Mouse (Mus musculus) kidney, embryonic 16.5 days (tissue): ENCODE measurements around the gene Unc13d. TPM values are rescaled to one million over a fixed set of nuclear protein-coding genes. Genes with fewer than 3 reads are reported as not detected.
"Not testable (repeated sequence)": the region's sequence is repeated elsewhere in the genome, so short reads cannot be mapped to it uniquely, and the experiment has no call there.

ENCODE experiments used
- ATAC-seq: fragments of 200-750 bp; cut with Nextera tagmentation; 2 replicates; pipeline ENCODE4 v1.8.0; 2017; ENCODE audit warnings: moderate TSS enrichment; ENCODE audit not compliant: low FRiP score, low TSS enrichment
- H3K27ac ChIP-seq: fragments of 300-500 bp; sonication (generic); 2 replicates; pipeline ENCODE4 v1.5.1; 2014; ENCODE audit warnings: low read length
- H3K27me3 ChIP-seq: fragments of 300-500 bp; sonication (generic); 2 replicates; pipeline ENCODE4 v1.6.1; 2014; ENCODE audit warnings: low read length, control low read depth, mixed read lengths; ENCODE audit not compliant: insufficient read depth
- H3K36me3 ChIP-seq: fragments of 300-500 bp; sonication (generic); 2 replicates; pipeline ENCODE4 v1.6.1; 2014; ENCODE audit warnings: low read length, control low read depth, mixed read lengths; ENCODE audit not compliant: insufficient read depth
- H3K4me1 ChIP-seq: fragments of 300-500 bp; sonication (generic); 2 replicates; pipeline ENCODE4 v1.6.1; 2014; ENCODE audit warnings: low read length, control low read depth, mixed read lengths; ENCODE audit not compliant: insufficient read depth
- H3K4me2 ChIP-seq: fragments of 300-500 bp; sonication (generic); replicated peaks from 2 replicates; pipeline ENCODE4 v1.6.1; 2014; ENCODE audit warnings: low read depth, low read length
- H3K4me3 ChIP-seq: fragments of 300-500 bp; sonication (generic); 2 replicates; pipeline ENCODE4 v1.5.1; 2014; ENCODE audit warnings: mild to moderate bottlenecking, low read length
- H3K9ac ChIP-seq: fragments of 300-500 bp; sonication (generic); replicated peaks from 2 replicates; pipeline ENCODE4 v1.6.1; 2014; ENCODE audit warnings: low read length
- H3K9me3 ChIP-seq: fragments of 300-500 bp; sonication (generic); 2 replicates; pipeline ENCODE4 v1.6.1; 2016; ENCODE audit warnings: low read length, control low read depth
- WGBS: fragments of 180-500 bp; shearing (Covaris S2); extraction: QIAGEN DNeasy Blood & Tissue Kit; methylation state at CpG from one replicate; pipeline ENCODE4 v1.1.7; 2014; 5-methylcytosine and 5-hydroxymethylcytosine counted together
- polyA plus RNA-seq: library from polyadenylated mRNA; unstranded; fragments of >200 nt; fragmentation: Nextera tagmentation; extraction: Ambion mirVana; gene quantifications from 2 replicates; pipeline ENCODE4 v1.2.1, GENCODE M21; 2015

Unc13d gene
- polyA plus RNA-seq, 1 experiment from 2014 or later, result 1.00 TPM

- 80% methylated on average over 2 of the region's 2 CpGs for WGBS
Measured at GRCm38 (mm10) chr11:116019976-116020411, 57.8 kb downstream of the Unc13d start.

GRCm38 (mm10) chr11:116019360-116019791 lies 58.4 kb downstream of the Unc13d start:
- Histone ChIP-seq H3K4me2 (no peak overlapping the region), H3K9ac (no peak overlapping the region), H3K27ac (0 out of 2 replicates have a peak overlapping the region, but pooled peaks have one; percentile 28), H3K4me1 (peaks cover 10% of the 10 kb centered on the region; the same call in 1 of the 2 replicates), H3K4me3 (no peak overlapping the region), H3K9me3 (no peaks in the 10 kb centered on the region), H3K36me3 (peaks cover 12% of the 10 kb centered on the region), H3K27me3 (no peaks in the 10 kb centered on the region)
- ATAC-seq, result no peak
- 22% methylated on average over 1 of the region's 1 CpGs for WGBS

More at GRCm38 (mm10) chr11:116019976-116020411, 57.8 kb downstream of the Unc13d start:
- Histone ChIP-seq H3K9me3 (no peaks in the 10 kb centered on the region), H3K4me2 (no peak overlapping the region), H3K36me3 (peaks cover 12% of the 10 kb centered on the region), H3K4me1 (peaks cover 10% of the 10 kb centered on the region; the same call in 1 of the 2 replicates), H3K9ac (no peak overlapping the region), H3K27me3 (no peaks in the 10 kb centered on the region), H3K4me3 (no peak overlapping the region), H3K27ac (peak overlapping the region; percentile 12; the same call in 1 of the 2 replicates)
- ATAC-seq, result no peak

GRCm38 (mm10) chr11:116018867-116019266 lies 58.9 kb downstream of the Unc13d start:
- H3K9ac ChIP-seq, H3K27ac ChIP-seq, H3K9me3 ChIP-seq, H3K4me3 ChIP-seq, ATAC-seq, H3K27me3 ChIP-seq, H3K4me2 ChIP-seq: not testable (repeated sequence)
- Histone ChIP-seq H3K4me1 (peaks cover 10% of the 10 kb centered on the region; the same call in 1 of the 2 replicates), H3K36me3 (peaks cover 12% of the 10 kb centered on the region)
- 89% methylated on average over 4 of the region's 4 CpGs for WGBS

- Histone ChIP-seq H3K4me2 (no peak overlapping the region), H3K9ac (no peak overlapping the region), H3K27ac (no peak overlapping the region), H3K9me3 (no peaks in the 10 kb centered on the region), H3K4me3 (no peak overlapping the region), H3K27me3 (no peaks in the 10 kb centered on the region), H3K4me1 (peaks cover 12% of the 10 kb centered on the region), H3K36me3 (peaks cover 7% of the 10 kb centered on the region)
- ATAC-seq, result no peak
- 41% methylated on average over 6 of the region's 6 CpGs for WGBS
Measured at GRCm38 (mm10) chr11:116018106-116018505, 59.7 kb downstream of the Unc13d start.

- peaks cover 5% of the 10 kb centered on the region; the same call in 1 of the 2 replicates for H3K36me3 ChIP-seq
- H3K4me3 ChIP-seq, result no peak overlapping the region
- H3K9ac ChIP-seq, result no peak overlapping the region
- H3K27ac ChIP-seq, result no peak overlapping the region
- no peak for ATAC-seq
- no peaks in the 10 kb centered on the region for H3K27me3 ChIP-seq
- H3K4me1 ChIP-seq, result peaks cover 15% of the 10 kb centered on the region
- 54% methylated on average over 8 of the region's 8 CpGs for WGBS
- no peak overlapping the region for H3K4me2 ChIP-seq
- H3K9me3 ChIP-seq, result no peaks in the 10 kb centered on the region
Measured at GRCm38 (mm10) chr11:116014821-116015220, 62.9 kb downstream of the Unc13d start.

- H3K4me1 ChIP-seq, result peaks cover 15% of the 10 kb centered on the region
- H3K36me3 ChIP-seq, result peaks cover 26% of the 10 kb centered on the region
Measured at GRCm38 (mm10) chr11:116012262-116012947, 65.4 kb downstream of the Unc13d start, which contains the start of gene Galk1. Gene Galk1, minus strand, starts transcription at chr11:116012719.

More at GRCm38 (mm10) chr11:116012262-116012947, 65.4 kb downstream of the Unc13d start, which contains the start of gene Galk1:
- ATAC-seq, result peak; percentile 94
- Histone ChIP-seq H3K27me3 (no peaks in the 10 kb centered on the region), H3K9ac (peak within 1 kb of the TSS; percentile 89), H3K9me3 (no peaks in the 10 kb centered on the region), H3K4me3 (peak within 1 kb of the TSS; percentile 75), H3K4me2 (peak within 1 kb of the TSS; percentile 65), H3K27ac (peak within 1 kb of the TSS; percentile 94)
- WGBS, result under 1% methylated on average over 55 of the region's 55 CpGs

Other genes with a start within 250 kb of the Unc13d start
- 12.6 and 14.2 TPM in 2 replicates for gene Myo15b, start 219.6 kb downstream of the Unc13d start, polyA plus RNA-seq
- 4.7 and 5.0 TPM in 2 replicates for gene Smim5, start 178.0 kb downstream of the Unc13d start, polyA plus RNA-seq
- 11.8 and 12.8 TPM in 2 replicates for gene Smim6, start 165.9 kb downstream of the Unc13d start, polyA plus RNA-seq
- 35.9 and 38.9 TPM in 2 replicates for gene Sap30bp, start 144.7 kb downstream of the Unc13d start, polyA plus RNA-seq
- 25.3 and 26.9 TPM in 2 replicates for gene Recql5, start 144.5 kb downstream of the Unc13d start, polyA plus RNA-seq
- 2.5 and 3.4 TPM in 2 replicates for gene Itgb4, start 103.3 kb downstream of the Unc13d start, polyA plus RNA-seq
- 222 and 240 TPM in 2 replicates for gene Galk1, start 65.2 kb downstream of the Unc13d start, polyA plus RNA-seq
- gene H3f3b, start 50.0 kb downstream of the Unc13d start, polyA plus RNA-seq, result 1,676 and 1,744 TPM in 2 replicates
- gene Unk, start 47.6 kb downstream of the Unc13d start, polyA plus RNA-seq, result 41.2 and 46.6 TPM in 2 replicates
- gene Wbp2, start 9.0 kb upstream of the Unc13d start, polyA plus RNA-seq, result 99.4 and 123 TPM in 2 replicates
- 23.9 and 31.2 TPM in 2 replicates for gene Trim47, start 49.2 kb upstream of the Unc13d start, polyA plus RNA-seq
- 4.9 and 6.3 TPM in 2 replicates for gene Trim65, start 53.2 kb upstream of the Unc13d start, polyA plus RNA-seq
- gene Mrpl38, start 60.9 kb upstream of the Unc13d start, polyA plus RNA-seq, result 119 and 120 TPM in 2 replicates
- 38.7 and 45.6 TPM in 2 replicates for gene Fbf1, start 90.2 kb upstream of the Unc13d start, polyA plus RNA-seq
- gene Ten1, start 120.9 kb upstream of the Unc13d start, polyA plus RNA-seq, result 85.0 and 85.9 TPM in 2 replicates
- 46.1 and 48.8 TPM in 2 replicates for gene Acox1, start 121.1 kb upstream of the Unc13d start, polyA plus RNA-seq
- 3.5 and 4.1 TPM in 2 replicates for gene Evpl, start 160.1 kb upstream of the Unc13d start, polyA plus RNA-seq
- 95.9 and 96.7 TPM in 2 replicates for gene Srp68, start 196.3 kb upstream of the Unc13d start, polyA plus RNA-seq
- gene Galr2, start 203.0 kb upstream of the Unc13d start, polyA plus RNA-seq, result 0.14 and 0.19 TPM in 2 replicates
- gene Exoc7, start 229.3 kb upstream of the Unc13d start, polyA plus RNA-seq, result 71.5 and 72.5 TPM in 2 replicates